Mouse (Mus musculus) MEL (cell line): ENCODE measurements around the gene Ofcc1. TPM values are rescaled to one million over a fixed set of nuclear protein-coding genes. Genes with fewer than 3 reads are reported as not detected.

ENCODE experiments used
- DNase-seq: peaks from one replicate; pipeline ENCODE4 v3.0.0; 2011; ENCODE audit warnings: low read depth, low spot score
- H3K27ac ChIP-seq: 2 replicates; pipeline ENCODE4 v1.5.1; 2012; ENCODE audit warnings: low read depth, mild to moderate bottlenecking, control low read depth, low read length, moderate library complexity; ENCODE audit not compliant: control insufficient read depth
- H3K27me3 ChIP-seq, 2 experiments: fragments of 150-350 bp in 1 of 2; sonication (generic) in 1 of 2; 2 replicates each; pipeline ENCODE4 v1.6.1; 2012; ENCODE audit warnings: low read length in 2 of 2, mild to moderate bottlenecking in 2 of 2, improper control_type of control experiment in 1 of 2, moderate library complexity in 1 of 2; ENCODE audit not compliant: insufficient read depth in 2 of 2, control insufficient read depth in 1 of 2
- H3K36me3 ChIP-seq, 2 experiments: 2 replicates each; pipeline ENCODE4 v1.6.1; 2012 to 2014; ENCODE audit warnings: low read length in 2 of 2, improper control_type of control experiment in 1 of 2, inconsistent platforms in 1 of 2, mild to moderate bottlenecking in 1 of 2; ENCODE audit not compliant: insufficient read depth in 2 of 2, control insufficient read depth in 1 of 2
- H3K4me1 ChIP-seq, 2 experiments: fragments of 150-350 bp in 1 of 2; sonication (generic) in 1 of 2; 2 replicates each; pipeline ENCODE4 v1.6.1; 2012; ENCODE audit warnings: low read length in 2 of 2, improper control_type of control experiment in 1 of 2, mild to moderate bottlenecking in 1 of 2; ENCODE audit not compliant: insufficient read depth in 2 of 2, control insufficient read depth in 1 of 2
- H3K4me3 ChIP-seq, 2 experiments: fragments of 150-350 bp in 1 of 2; sonication (generic) in 1 of 2; 2 replicates each; pipeline ENCODE4 v1.5.1; 2012; ENCODE audit warnings: low read depth in 2 of 2, low read length in 2 of 2, mild to moderate bottlenecking in 2 of 2, moderate library complexity in 2 of 2, control low read depth in 1 of 2, improper control_type of control experiment in 1 of 2; ENCODE audit not compliant: control insufficient read depth in 1 of 2, insufficient read depth in 1 of 2
- H3K79me2 ChIP-seq: 2 replicates; pipeline ENCODE4 v1.6.1; 2012; ENCODE audit warnings: mild to moderate bottlenecking, low read length, moderate library complexity; ENCODE audit not compliant: control insufficient read depth, poor library complexity, insufficient read depth
- H3K9ac ChIP-seq: 2 replicates; pipeline ENCODE4 v1.6.1; 2012; ENCODE audit warnings: low read depth, mild to moderate bottlenecking, control low read depth, low read length, moderate library complexity; ENCODE audit not compliant: control insufficient read depth, poor library complexity, severe bottlenecking
- H3K9me3 ChIP-seq: fragments of 150-350 bp; sonication (generic); replicated peaks from 2 replicates; pipeline ENCODE4 v1.6.1; 2012; ENCODE audit warnings: mild to moderate bottlenecking, low read length, improper control_type of control experiment, moderate library complexity; ENCODE audit not compliant: insufficient read depth
- BHLHE40 ChIP-seq: IDR thresholded peaks from 2 replicates; pipeline ENCODE4 v1.6.1; 2012; ENCODE audit warnings: low read depth, mild to moderate bottlenecking, inconsistent platforms, low read length, improper control_type of control experiment, borderline replicate concordance
- CHD1 ChIP-seq: IDR thresholded peaks from 2 replicates; pipeline ENCODE4 v1.6.1; 2012; ENCODE audit warnings: low read depth, mild to moderate bottlenecking, inconsistent platforms, low read length, improper control_type of control experiment
- E2F4 ChIP-seq: IDR thresholded peaks from 2 replicates; pipeline ENCODE4 v1.6.1; 2011; ENCODE audit warnings: low read depth, low read length, improper control_type of control experiment, borderline replicate concordance
- ELF1 ChIP-seq: IDR thresholded peaks from 2 replicates; pipeline ENCODE4 v1.6.1; 2014; ENCODE audit warnings: low read depth, mild to moderate bottlenecking, inconsistent platforms, low read length, improper control_type of control experiment, moderate library complexity
- EP300 ChIP-seq, 2 experiments: IDR thresholded peaks; 2 replicates each; pipeline ENCODE4 v1.6.1; 2011; ENCODE audit warnings: improper control_type of control experiment in 2 of 2, low read length in 2 of 2, low read depth in 1 of 2, mild to moderate bottlenecking in 1 of 2
- ETS1 ChIP-seq: IDR thresholded peaks from 2 replicates; pipeline ENCODE4 v1.6.1; 2012; ENCODE audit warnings: low read depth, mild to moderate bottlenecking, inconsistent platforms, low read length, improper control_type of control experiment, moderate library complexity
- JUND ChIP-seq: IDR thresholded peaks from 2 replicates; pipeline ENCODE4 v1.6.1; 2011; ENCODE audit warnings: low read depth, mild to moderate bottlenecking, improper control_type of control experiment, low read length
- KAT2A ChIP-seq: conservative IDR thresholded peaks from 2 replicates; pipeline ENCODE4 v1.6.1; 2012; ENCODE audit warnings: low read depth, low read length, improper control_type of control experiment, inconsistent platforms
- MAFK ChIP-seq: IDR thresholded peaks from 2 replicates; pipeline ENCODE4 v1.6.1; 2011; ENCODE audit warnings: low read depth, mild to moderate bottlenecking, low read length, improper control_type of control experiment, borderline replicate concordance
- MAX ChIP-seq: IDR thresholded peaks from 2 replicates; pipeline ENCODE4 v1.6.1; 2011; ENCODE audit warnings: low read length, improper control_type of control experiment
- MEF2A ChIP-seq: IDR thresholded peaks from 2 replicates; pipeline ENCODE4 v1.6.1; 2014; ENCODE audit warnings: low read depth, mild to moderate bottlenecking, inconsistent platforms, low read length, improper control_type of control experiment; ENCODE audit not compliant: poor library complexity, insufficient replicate concordance, severe bottlenecking; ENCODE audit errors: extremely low read depth
- MYB ChIP-seq: IDR thresholded peaks from 2 replicates; pipeline ENCODE4 v1.6.1; 2011; ENCODE audit warnings: mild to moderate bottlenecking, low read depth, low read length, improper control_type of control experiment
- NELFE ChIP-seq: IDR thresholded peaks from 2 replicates; pipeline ENCODE4 v1.6.1; 2011; ENCODE audit warnings: low read depth, low read length, improper control_type of control experiment
- NRF1 ChIP-seq: IDR thresholded peaks from 2 replicates; pipeline ENCODE4 v1.6.1; 2014; ENCODE audit warnings: low read depth, mild to moderate bottlenecking, inconsistent platforms, low read length, improper control_type of control experiment, moderate library complexity; ENCODE audit not compliant: poor library complexity, insufficient read depth, severe bottlenecking
- SIN3A ChIP-seq: IDR thresholded peaks from 2 replicates; pipeline ENCODE4 v1.6.1; 2012; ENCODE audit warnings: low read length, improper control_type of control experiment, inconsistent platforms
- TAL1 ChIP-seq: IDR thresholded peaks from 2 replicates; pipeline ENCODE4 v1.6.1; 2012; ENCODE audit warnings: mild to moderate bottlenecking, inconsistent platforms, low read length, moderate library complexity, mixed read lengths
- TCF12 ChIP-seq: IDR thresholded peaks from 2 replicates; pipeline ENCODE4 v1.6.1; 2014; ENCODE audit warnings: low read depth, mild to moderate bottlenecking, inconsistent platforms, low read length, improper control_type of control experiment, moderate library complexity
- ZC3H11A ChIP-seq: IDR thresholded peaks from 2 replicates; pipeline ENCODE4 v1.6.1; 2012; ENCODE audit warnings: low read depth, mild to moderate bottlenecking, inconsistent platforms, low read length, improper control_type of control experiment
- ZKSCAN1 ChIP-seq: IDR thresholded peaks from 2 replicates; pipeline ENCODE4 v1.6.1; 2012; ENCODE audit warnings: low read depth, mild to moderate bottlenecking, inconsistent platforms, low read length, improper control_type of control experiment, moderate library complexity
- ZMIZ1 ChIP-seq: IDR thresholded peaks from 2 replicates; pipeline ENCODE4 v1.6.1; 2012; ENCODE audit warnings: low read depth, mild to moderate bottlenecking, inconsistent platforms, low read length, improper control_type of control experiment, moderate library complexity
- ZNF384 ChIP-seq: IDR thresholded peaks from 2 replicates; pipeline ENCODE4 v1.6.1; 2012; ENCODE audit warnings: low read depth, mild to moderate bottlenecking, inconsistent platforms, low read length, improper control_type of control experiment
- polyA plus RNA-seq, 2 experiments: library from polyadenylated mRNA; stranded (reverse) in 1 of 2; unstranded in 1 of 2; fragments of >175 nt in 1 of 2; fragments of >200 nt in 1 of 2; gene quantifications; 2 replicates each; pipeline versions ENCODE4 v1.2.1 to v1.2.4; 2012; ENCODE audit warnings: low replicate concordance in 2 of 2, low read depth in 1 of 2; ENCODE audit not compliant: insufficient read length in 2 of 2, insufficient read depth in 1 of 2, missing spikeins in 1 of 2
- total RNA-seq: library from RNA; depleted of rRNA; stranded (reverse); fragments of 300-350 nt; gene quantifications from 2 replicates; pipeline ENCODE4 v1.2.3, GENCODE M21; 2012

Gene Ofcc1
- total and polyA plus RNA-seq, 3 experiments, result not detected

DNA sequence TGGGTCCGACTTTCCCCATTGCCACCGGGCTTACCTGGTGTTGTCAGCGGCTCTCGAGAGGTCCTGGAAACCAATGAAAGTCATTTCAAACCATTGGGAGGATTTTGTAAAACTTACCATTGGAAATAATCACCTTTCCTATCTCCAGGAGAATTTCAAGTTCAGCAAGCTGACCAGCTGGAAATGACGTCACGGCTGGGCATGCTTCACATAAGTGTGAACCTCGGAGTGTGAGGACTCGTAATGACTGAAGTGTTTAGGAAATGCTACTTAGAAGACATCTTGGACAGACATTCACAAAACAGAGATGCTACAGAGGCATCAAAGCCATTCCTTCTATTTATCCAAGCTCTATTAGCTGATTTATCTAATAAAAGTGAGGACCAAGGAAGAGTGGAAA lies 361.0 kb downstream of the Ofcc1 start:
- Histone ChIP-seq H3K79me2 (no peaks in the 10 kb centered on the region), H3K4me1 (no peaks in the 10 kb centered on the region), H3K36me3 (no peaks in the 10 kb centered on the region), H3K27ac (no peak overlapping the region), H3K9ac (no peak overlapping the region), H3K27me3 (no peaks in the 10 kb centered on the region), H3K9me3 (no peaks in the 10 kb centered on the region), H3K4me3 (no peak overlapping the region)
- DNase-seq, result no peak
- no peak for TF ChIP-seq ZNF384
- no peak for TF ChIP-seq ZC3H11A
- TF ChIP-seq ETS1, result no peak
- no peak for TF ChIP-seq ZMIZ1
- no peak for TF ChIP-seq SIN3A
- TF ChIP-seq KAT2A, result no peak
- TF ChIP-seq MAX, result no peak
- no peak for TF ChIP-seq MAFK
- TF ChIP-seq EP300 (IDR thresholded peaks at IDR 0.05; ENCODE audit: low read depth in 1 of 2, low read length in 2 of 2), result no peak
- no peak for TF ChIP-seq ZKSCAN1
- TF ChIP-seq BHLHE40, result no peak
- TF ChIP-seq JUND, result no peak
- no peak for TF ChIP-seq CHD1
- TF ChIP-seq MYB, result no peak
- TF ChIP-seq E2F4, result no peak

DNA sequence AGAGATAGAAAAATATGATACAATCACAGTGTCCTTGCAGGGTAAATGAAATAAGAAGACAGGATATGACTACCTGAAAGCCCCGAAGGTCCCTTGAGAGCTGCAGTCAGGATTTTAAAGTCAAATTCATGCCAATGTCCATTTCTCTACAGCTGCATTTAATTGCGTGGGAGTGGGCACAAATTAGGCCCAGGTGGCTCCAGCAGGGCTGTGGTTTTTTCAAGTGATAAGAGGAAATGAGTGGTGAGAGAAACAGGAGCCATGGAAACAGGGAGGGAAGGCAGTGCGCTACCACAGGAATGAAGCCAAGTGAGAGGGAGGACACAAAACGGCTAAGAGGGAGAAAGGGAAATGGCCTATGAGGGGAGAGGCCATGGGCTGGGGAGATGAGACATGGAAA lies 363.3 kb downstream of the Ofcc1 start:
- no peaks in the 10 kb centered on the region for H3K79me2 ChIP-seq
- DNase-seq, result no peak
- H3K4me3 ChIP-seq, result no peak overlapping the region
- no peaks in the 10 kb centered on the region for H3K9me3 ChIP-seq
- H3K27me3 ChIP-seq, result no peaks in the 10 kb centered on the region
- no peak for TF ChIP-seq BHLHE40
- no peak for TF ChIP-seq NRF1
- no peak for TF ChIP-seq MEF2A
- TF ChIP-seq TAL1, result no peak
- no peak for TF ChIP-seq ELF1
- no peak for TF ChIP-seq TCF12
- no peak for TF ChIP-seq NELFE
- H3K36me3 ChIP-seq, result no peaks in the 10 kb centered on the region
- no peak overlapping the region for H3K9ac ChIP-seq
- H3K4me1 ChIP-seq, result no peaks in the 10 kb centered on the region
- H3K27ac ChIP-seq, result no peak overlapping the region
